Mouse (Mus musculus) retina, adult 2 months (tissue): ENCODE results near the gene Atp6v1e2.
A peak's percentile ranks its signal among the peaks of the same experiment; 100 is the strongest.

Experiments
- DNase-seq: peaks from one replicate; pipeline ENCODE4 v3.0.0-alpha.2; 2012; ENCODE audit warnings: low read depth, low spot score

Atp6v1e2 gene

DNA sequence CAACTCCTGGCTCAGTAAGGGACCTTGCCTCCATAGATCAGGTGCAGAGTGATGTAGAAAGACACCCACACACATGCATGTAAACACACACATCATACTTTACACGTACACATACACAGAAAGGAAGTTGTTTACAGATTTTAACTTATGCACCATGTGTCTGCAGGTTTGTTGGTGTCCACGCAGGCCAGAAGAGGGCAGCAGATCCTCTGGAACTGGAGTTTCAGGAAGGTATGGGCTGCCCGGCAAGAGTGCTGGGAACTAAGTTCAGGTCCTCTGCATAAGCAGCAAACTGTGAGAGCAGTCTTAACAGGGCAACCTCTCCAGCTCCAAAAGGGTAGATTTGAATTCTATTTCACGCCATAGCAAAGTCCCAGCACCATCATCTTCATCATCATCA is 32.2 kb downstream of the Atp6v1e2 start:
- no peak for DNase-seq

DNA sequence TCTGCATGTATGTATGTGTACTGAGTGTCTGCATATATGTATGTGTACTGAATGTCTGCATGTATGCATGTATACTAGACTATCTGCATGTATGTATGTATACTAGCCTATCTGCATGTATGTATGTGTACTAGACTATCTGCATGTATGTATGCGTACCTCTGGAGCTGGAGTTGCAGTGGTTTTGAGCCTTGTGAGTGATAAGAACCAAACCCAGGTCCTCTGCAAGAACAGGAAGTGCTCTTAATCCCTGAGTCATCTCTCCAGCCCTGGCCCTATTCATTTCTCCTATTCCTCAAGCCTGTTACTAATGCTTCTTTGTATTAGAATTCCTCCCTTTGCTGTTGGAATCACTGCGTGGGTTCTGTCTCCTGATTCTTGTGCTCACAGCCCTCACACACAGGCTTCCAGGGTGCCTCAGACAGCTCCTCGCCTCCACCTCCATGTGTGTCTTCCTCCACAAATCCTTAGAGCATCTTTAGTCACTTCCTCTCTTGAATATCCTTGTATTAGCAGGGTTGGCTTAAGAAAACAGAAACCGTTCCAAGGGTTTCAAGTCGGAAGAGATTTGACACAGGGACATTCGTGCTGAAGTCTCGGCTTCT is 34.6 kb downstream of the Atp6v1e2 start:
- DNase-seq, result no peak

DNA sequence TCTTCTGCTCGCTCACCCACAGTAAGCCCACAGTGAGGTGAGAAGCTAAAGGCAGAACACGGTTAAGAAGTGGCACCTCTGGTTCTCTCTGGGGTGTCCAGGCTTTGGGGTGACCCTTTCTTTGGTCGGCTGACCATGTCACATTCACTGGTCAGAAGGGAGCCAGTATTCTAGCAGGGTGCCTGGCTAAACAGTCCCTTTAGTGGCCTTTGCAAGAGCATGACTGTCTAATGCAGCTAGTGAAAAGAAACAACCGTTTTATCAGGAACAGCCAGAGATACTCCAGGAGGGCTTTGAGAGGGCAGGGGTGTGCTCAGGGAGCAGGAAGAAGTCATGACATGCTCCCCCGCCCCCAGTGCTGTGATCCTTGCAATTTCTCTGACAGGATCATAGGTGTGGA is 36.4 kb downstream of the Atp6v1e2 start:
- no peak for DNase-seq

DNA sequence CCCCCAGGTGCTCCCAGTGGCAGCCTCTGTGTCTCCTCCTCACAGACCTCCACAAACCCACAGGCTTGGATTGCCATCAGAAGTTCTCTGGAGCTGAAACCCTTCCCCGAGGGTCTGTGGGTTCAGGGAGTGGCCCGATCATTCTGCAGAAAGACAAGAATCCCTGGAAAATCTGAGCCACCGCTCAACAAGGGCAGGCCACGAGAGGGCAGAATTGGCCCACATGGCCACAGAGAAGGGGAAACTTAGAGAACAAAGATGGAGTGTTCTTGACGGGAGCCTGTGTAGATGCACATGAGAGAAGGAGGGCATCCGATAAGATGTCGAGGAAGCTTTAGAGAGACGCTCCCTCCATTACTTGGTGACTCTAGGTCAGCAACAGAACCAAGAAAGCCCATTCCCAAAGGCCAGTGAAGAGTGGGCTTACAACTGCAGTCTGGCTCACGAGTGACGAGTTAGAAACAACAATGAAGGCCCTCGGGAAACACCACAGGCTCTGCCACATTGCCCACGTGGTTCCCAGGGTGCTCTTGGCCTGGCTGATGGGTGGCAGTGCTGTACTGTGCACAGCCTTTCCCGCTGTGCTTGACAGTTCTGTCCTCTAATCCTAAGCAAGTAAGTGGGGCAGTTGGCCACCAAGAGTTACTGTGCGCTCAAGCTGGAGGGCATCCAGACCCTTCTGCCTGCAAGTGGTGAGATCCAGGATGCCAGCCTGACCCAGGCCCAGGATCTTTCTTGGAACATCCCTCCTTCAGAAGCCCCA is 37.8 kb downstream of the Atp6v1e2 start:
- no peak for DNase-seq

DNA sequence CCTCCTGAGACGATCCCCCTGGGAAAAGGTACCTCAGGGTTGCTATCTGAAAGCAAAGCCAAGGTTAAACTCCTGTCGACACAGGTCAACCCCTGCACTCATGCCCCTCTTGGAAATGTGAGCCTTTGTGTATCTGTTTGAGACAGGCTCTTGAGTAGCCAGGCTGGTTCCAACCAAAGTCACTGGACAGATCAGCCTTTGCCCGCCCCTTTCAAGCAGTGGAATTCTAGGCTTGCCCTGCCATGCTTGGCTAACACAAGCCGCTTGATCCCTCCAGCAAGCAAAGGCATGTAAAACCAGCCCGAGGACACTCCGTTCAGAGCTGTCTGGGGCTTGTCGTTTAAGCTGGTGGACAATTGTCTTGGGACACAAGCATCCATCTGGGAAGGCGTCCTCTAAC is 39.4 kb downstream of the Atp6v1e2 start:
- no peak for DNase-seq

DNA sequence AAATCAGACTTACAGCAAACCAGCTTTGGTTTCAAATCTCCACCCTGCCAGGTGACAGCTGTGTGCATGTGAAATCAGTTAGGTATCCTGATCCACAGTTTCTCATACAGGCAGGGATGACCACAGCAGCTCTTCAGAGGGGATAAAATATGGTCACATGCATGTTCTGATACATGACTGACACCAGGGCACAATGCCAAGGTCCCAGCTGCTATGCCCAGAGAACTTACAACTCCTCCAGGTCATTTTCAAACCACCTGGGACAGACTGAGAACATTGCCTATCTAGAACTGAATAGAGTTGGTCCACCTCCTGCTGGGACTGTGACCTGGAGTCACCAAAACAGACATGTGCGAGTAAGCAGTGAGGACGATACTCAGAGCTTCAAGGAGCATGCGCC is 40.6 kb downstream of the Atp6v1e2 start:
- DNase-seq, result no peak

DNA sequence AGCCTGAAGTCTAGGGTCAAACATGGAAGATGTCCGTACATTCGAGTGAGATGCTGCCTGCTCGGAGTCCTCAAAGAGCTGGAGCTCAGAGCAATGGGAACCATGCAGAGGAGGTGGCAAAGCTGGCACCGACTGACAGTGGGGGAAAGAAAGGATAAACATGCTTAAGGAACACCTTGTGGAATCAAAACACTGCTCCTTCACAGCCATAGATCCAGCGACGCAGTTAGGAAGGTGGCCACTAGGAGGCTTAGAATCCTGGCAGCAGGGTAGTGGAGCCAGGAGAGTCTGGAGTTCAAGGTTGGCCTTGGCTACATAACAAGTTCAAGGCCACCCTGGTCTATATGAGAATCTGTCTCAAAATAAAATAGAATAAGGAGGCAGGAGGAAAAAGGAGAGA is 41.1 kb downstream of the Atp6v1e2 start:
- no peak for DNase-seq

DNA sequence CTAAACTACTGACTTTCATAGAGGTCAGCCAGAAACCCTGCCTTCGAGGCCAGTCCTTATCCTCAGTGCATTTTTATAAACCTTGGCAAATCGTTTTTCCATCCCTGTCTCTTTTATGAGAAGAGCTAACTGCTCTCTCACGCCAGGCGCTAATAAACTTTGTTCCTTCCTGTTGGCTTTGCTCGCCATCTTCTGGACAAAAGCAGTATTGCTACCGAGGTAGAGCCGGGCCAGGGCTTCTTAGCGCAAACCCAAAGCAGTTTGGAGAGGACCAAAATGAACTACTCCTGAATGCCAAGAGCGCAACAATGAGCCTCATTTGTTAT is 41.6 kb downstream of the Atp6v1e2 start:
- peak; percentile 65 for DNase-seq

DNA sequence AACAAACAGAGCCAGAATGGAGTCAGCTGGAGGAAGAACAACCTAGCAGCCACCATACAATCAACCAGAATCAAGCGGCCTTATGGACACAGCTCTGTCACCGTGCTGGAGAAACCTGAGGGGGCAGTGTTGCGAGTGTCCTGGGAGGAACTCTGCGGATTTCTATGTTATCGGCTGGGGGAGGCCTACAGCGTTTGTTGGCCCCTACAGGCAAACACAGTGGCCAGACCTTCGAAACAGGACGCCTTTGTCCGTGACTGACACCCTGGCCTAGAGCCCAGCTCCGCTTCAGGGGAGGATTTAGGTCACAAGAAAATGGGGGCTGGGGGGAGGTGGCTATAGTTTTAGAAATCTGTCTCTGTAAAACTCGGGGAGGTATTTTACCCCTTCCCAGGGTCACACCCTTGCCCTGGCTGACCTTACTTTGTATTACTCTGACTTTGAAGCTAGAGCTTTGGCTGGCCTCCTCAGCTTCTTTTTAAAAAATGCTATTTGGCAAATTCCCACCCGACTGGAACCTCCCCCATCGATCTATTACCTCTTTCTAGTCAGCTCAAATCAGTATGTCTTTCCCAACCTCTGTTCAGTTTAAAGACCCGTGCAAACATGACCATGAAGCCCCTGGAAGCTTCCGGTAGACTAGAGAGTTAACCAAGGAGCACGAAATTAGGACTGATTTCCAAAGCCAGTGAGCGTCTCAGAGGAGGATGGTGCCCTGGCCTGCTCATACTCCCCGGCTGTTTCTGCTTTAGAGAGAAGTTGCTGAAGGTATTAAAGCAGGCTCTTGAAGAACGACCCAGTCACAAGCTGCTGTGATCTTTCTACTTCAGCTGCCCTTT is 42.2 kb downstream of the Atp6v1e2 start:
- DNase-seq, result no peak

DNA sequence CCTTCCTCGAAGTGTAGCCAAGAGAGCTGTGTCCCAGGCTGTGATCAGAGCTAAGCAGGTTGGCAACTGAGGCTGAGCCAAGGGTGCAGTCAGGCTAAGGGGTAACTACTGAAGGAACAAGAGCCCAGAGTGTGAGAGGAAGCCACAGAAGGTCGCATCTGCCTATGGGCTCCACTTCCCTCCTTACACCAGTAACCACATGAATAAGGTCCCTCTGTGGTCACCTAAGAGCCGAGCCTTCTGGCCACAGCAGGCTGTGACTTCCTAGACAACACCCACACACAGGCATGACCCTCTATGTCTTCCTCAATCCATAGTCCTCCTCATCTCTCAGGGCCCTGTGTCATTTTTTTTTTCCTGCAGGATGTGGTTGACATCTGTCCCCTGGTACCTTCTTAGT is 43.5 kb downstream of the Atp6v1e2 start:
- no peak for DNase-seq

DNA sequence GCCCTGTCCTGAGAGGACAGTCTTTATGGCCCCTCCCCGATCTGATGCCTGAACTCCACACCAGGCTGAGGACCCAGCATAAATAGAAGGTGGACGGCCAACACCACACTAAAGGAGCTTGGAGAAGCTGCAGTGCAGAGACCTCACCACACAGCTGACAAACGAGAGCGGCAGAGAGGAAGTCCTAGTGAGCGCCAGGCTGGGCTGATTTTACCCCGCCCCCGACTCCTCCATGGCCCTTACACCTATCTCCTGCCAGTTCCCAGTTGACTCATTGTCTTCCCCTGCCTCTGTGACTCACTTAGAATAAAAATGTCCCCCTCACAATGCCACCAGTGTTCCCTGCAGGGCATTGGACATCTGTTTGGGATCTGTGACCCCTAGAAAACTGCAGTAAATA is 44.1 kb downstream of the Atp6v1e2 start:
- no peak for DNase-seq

DNA sequence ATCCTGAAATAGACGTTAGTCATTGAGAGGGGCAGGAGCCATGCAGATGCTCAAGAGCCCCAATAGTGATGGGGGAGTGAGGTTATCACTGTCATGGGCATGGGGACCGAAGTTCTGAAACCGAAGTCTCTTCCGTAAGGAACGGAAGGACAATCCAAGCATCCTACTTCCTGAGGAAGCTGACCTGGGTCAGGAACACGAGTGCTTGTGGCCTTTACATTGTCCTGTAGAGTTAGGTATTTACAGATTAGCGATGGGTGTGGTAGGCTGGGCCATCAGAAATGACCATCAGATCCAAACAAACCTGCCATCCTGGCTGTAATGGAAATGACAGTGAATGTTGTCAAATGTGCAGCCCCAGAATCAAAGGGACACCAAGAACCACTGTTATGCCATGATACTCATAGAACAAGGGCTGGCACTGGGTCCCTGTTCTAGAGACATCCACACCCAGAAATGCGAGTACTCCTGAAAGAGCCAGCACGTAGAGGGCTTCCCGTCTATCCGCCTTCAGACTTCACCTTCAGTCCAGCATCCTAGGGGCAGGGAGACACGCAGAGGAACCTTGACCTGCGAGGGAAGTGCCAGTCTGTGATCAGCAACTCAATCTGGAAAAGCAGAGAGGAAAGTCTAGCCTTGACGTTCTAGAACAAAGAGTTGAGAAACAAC is 45.2 kb downstream of the Atp6v1e2 start:
- no peak for DNase-seq

DNA sequence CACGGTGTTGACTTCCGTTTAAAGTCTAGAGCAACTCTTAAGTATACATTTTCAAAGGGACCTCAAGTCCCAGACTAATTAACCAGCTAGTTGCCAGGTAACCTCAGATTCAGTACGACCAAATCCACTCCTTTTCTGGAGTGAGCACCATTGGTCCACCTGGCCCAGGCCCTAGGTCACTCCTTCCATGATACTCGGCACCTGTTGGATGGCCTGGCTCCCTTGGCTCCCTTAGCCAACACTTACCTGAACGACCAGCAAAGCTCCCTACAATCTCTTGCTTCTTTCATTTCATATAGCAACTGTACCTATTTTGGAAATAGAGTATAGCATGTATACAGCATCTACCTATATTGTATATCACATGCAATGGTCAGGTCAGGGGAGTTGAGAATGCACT is 47.1 kb downstream of the Atp6v1e2 start:
- DNase-seq, result no peak

DNA sequence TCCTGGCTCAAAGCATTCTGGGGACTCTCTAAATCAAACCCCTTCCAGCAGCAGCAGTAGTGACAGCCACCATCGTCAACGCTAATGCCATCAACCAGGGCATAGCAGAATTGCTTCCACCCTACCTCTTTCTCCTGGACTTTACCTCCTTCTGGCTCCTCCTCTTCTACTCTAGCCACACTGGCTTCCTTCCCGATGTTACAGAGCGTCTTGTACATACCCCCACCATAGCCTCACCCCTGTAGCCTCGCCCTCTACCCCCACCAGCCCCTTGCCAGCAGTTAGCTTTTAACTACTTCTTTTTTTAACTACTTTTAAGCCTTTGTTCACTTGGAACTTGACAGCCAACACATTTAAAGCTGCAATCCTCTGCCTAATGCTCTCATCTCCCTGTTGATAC is 47.9 kb downstream of the Atp6v1e2 start:
- DNase-seq, result no peak

DNA sequence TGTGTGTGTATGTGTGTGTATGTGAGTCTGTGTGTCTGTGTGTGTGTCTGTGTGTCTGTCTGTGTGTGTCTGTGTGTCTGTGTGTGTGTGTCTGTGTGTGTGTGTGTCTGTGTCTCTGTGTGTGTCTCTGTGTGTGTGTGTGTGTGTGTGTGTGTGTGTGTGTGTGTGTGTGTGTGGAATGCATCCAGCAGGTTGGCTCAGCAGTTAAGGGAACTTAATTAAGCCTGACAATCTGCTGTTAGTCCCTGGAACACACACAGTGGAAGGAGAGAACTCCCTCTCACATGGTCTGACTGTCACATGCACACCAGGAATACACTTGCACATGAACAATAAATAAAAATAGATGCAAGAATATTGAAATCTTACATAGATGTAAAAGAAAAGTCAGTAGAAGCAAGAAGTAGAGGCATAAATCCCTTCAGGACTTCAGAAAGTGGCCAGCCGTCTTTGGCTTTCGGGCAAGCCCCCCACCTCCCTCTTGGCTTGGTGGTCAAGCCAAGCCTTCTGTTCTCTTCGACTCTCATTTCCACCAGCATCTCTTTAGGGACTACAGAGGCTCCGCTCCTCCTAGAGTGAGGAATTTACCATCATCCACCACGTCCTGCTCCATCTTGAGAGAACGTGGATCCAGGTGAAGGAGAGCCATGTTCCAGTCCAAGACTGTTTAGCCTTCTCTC is 50.1 kb downstream of the Atp6v1e2 start:
- DNase-seq, result no peak

DNA sequence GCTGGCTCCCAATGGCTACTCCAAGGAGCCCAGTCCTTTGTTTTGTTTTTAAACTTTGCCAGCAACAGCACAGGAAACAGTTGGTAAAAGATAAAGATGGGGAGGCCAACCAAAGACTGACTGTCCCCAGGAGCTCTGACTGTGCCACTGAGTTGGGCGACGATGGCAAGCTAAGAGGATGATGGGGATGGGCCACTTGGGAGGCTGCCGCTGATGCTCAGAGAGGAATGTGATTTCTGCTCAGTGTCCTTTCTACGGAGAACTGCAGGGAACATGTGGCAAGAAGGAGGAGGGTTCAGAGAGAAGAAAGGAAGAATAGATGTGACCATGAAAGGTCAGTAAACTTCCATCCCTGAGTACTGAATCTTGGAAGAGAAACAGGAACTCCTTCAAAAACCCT is 52.5 kb downstream of the Atp6v1e2 start:
- DNase-seq, result no peak
